7 mouse cellular contexts compared by ENCODE assay signal in the genomic region with DNA sequence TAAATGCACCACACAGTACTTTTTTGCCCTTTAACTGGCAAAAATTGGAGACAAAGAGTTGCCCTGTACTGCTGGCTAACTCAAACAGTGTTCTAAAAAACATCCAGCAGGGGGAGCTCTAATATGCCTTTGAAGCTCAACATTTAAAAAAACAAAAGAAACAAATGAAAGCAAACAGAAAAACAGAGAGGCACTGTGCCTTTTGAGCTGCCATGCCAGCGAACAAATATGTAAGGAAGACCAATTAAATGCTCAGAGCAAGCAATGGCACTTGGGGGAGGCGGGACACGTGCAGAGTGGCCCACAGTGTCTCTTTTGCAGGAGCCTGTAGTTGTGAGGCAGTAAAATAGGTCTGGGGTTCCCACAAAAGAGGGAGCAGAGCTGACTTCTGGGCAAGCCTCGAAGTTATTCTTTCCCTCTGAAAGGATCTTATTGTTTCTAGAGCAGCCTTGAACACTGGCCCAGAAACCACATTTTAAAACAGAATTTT. TPM values are rescaled to one million over a fixed set of nuclear protein-coding genes. Genes with fewer than 3 reads are reported as not detected.
DNase-seq lines count a peak whose midpoint lies in the region; ATAC-seq lines count a peak whose summit lies in the region.

No protein-coding gene starts in this region.

- H3K9ac ChIP-seq in forebrain, embryonic 15.5 days (replicated peaks): peak overlapping the region; percentile 33; the same call in 1 of the 2 replicates
- H3K9ac ChIP-seq in lung, embryonic 16.5 days (ENCODE audit: low read length): peak overlapping the region; percentile 52; the same call in 1 of the 2 replicates

- DNase-seq in Muller cell, postnatal 12 days (ENCODE audit: inconsistent ontology term): peak; percentile 95
- peak; percentile 25 for DNase-seq in cerebellum, adult 11 months
- DNase-seq in layer of hippocampus, adult 8-10 months (ENCODE audit: low spot score in 2 of 2): peak; percentile 73 to 77
- DNase-seq in retina, adult 2 months (ENCODE audit: low read depth, low spot score): peak; percentile 45

- ATAC-seq in forebrain, embryonic 15.5 days (replicated peaks): peak; percentile 92
- peak; percentile 61 to 65; a peak in 3 of 4 replicates for ATAC-seq in hematopoietic stem cell, adult 5-6 weeks (replicated peaks in 1 of 2; ENCODE audit: insufficient read depth in 1 of 2, low FRiP score in 2 of 2, low TSS enrichment in 1 of 2, low read depth in 1 of 2, poor library complexity in 2 of 2, severe bottlenecking in 2 of 2)
- ATAC-seq in lung, embryonic 16.5 days (ENCODE audit: low read depth): peak; percentile 47

- H3K27me3 ChIP-seq in forebrain, embryonic 15.5 days: no peaks in the 10 kb centered on the region
- no peaks in the 10 kb centered on the region for H3K27me3 ChIP-seq in lung, embryonic 16.5 days (ENCODE audit: control insufficient read depth, insufficient read depth, low read depth, low read length)

- H3K4me1 ChIP-seq in forebrain, embryonic 15.5 days: peaks cover 21% of the 10 kb centered on the region
- H3K4me1 ChIP-seq in lung, embryonic 16.5 days (replicated peaks; ENCODE audit: control insufficient read depth, insufficient read depth, low read length): peaks cover 23% of the 10 kb centered on the region

- no peaks in the 10 kb centered on the region for H3K36me3 ChIP-seq in forebrain, embryonic 15.5 days
- no peaks in the 10 kb centered on the region for H3K36me3 ChIP-seq in lung, embryonic 16.5 days (ENCODE audit: control insufficient read depth, insufficient read depth, low read length)

- H3K9me3 ChIP-seq in forebrain, embryonic 15.5 days: no peaks in the 10 kb centered on the region
- no peaks in the 10 kb centered on the region for H3K9me3 ChIP-seq in lung, embryonic 16.5 days (ENCODE audit: control insufficient read depth, low read length)

- H3K4me3 ChIP-seq in forebrain, embryonic 15.5 days: no peak overlapping the region
- H3K4me3 ChIP-seq in lung, embryonic 16.5 days (ENCODE audit: low read length): no peak overlapping the region

- H3K27ac ChIP-seq in forebrain, embryonic 15.5 days (replicated peaks): peak overlapping the region; percentile 68
- peak overlapping the region; percentile 75 for H3K27ac ChIP-seq in lung, embryonic 16.5 days (ENCODE audit: low read length)

- WGBS in forebrain, embryonic 15.5 days: under 1% methylated on average over 4 of the region's 4 CpGs
- 2% methylated on average over 4 of the region's 4 CpGs for WGBS in lung, embryonic 16.5 days

- H3K4me2 ChIP-seq in forebrain, embryonic 15.5 days (replicated peaks): peak overlapping the region; percentile 35
- peak overlapping the region; percentile 38; the same call in 1 of the 2 replicates for H3K4me2 ChIP-seq in lung, embryonic 16.5 days (ENCODE audit: low read depth, low read length)

RNA-seq across cellular contexts. Expression of gene 4930558K02Rik, which starts 20.5 kb away (rescaled TPM):
- 0.17 TPM in 1 of 2 replicates, not detected in the other for polyA plus RNA-seq in forebrain, embryonic 15.5 days (2015; fragmentation: Nextera tagmentation; extraction: Ambion mirVana)
- not detected in 2 replicates for total RNA-seq in hematopoietic stem cell, adult 5-6 weeks (2017)
- not detected for total RNA-seq in layer of hippocampus, adult 8-10 months (2022)
- not detected in 2 replicates for polyA plus RNA-seq in lung, embryonic 16.5 days (2015; fragmentation: Nextera tagmentation; extraction: Ambion mirVana)

RNA-seq across cellular contexts. Expression of gene Pigc, which starts 30.9 kb away (rescaled TPM):
- 32.7 and 33.3 TPM in 2 replicates for polyA plus RNA-seq in forebrain, embryonic 15.5 days (2015; fragmentation: Nextera tagmentation; extraction: Ambion mirVana)
- 14.9 and 22.1 TPM in 2 replicates for total RNA-seq in hematopoietic stem cell, adult 5-6 weeks (2017)
- 10 to 100 TPM; 13.1 to 18.0 (median 14.7) TPM for total RNA-seq in layer of hippocampus, adult 8-10 months (2022)
- 35.7 and 38.0 TPM in 2 replicates for polyA plus RNA-seq in lung, embryonic 16.5 days (2015; fragmentation: Nextera tagmentation; extraction: Ambion mirVana)

Comparison
In these comparisons a context has a peak if more than half of its experiments do, and no peak if none do; other contexts are left out.
1. DNase-seq: peak in every context shown above with its lines; median percentile 95 in Muller cell, postnatal 12 days; 75 in layer of hippocampus, adult 8-10 months; 45 in retina, adult 2 months; 25 in cerebellum, adult 11 months.